Mouse (Mus musculus) MEL (cell line): ENCODE data around the gene Gm49711. TPM values are rescaled to one million over a fixed set of nuclear protein-coding genes. Genes with fewer than 3 reads are reported as not detected.

Source experiments
- DNase-seq: peaks from one replicate; pipeline ENCODE4 v3.0.0; 2011; ENCODE audit warnings: low read depth, low spot score
- H3K27ac ChIP-seq: 2 replicates; pipeline ENCODE4 v1.5.1; 2012; ENCODE audit warnings: low read depth, mild to moderate bottlenecking, control low read depth, low read length, moderate library complexity; ENCODE audit not compliant: control insufficient read depth
- H3K27me3 ChIP-seq, 2 experiments: fragments of 150-350 bp in 1 of 2; sonication (generic) in 1 of 2; 2 replicates each; pipeline ENCODE4 v1.6.1; 2012; ENCODE audit warnings: low read length in 2 of 2, mild to moderate bottlenecking in 2 of 2, improper control_type of control experiment in 1 of 2, moderate library complexity in 1 of 2; ENCODE audit not compliant: insufficient read depth in 2 of 2, control insufficient read depth in 1 of 2
- H3K36me3 ChIP-seq, 2 experiments: 2 replicates each; pipeline ENCODE4 v1.6.1; 2012 to 2014; ENCODE audit warnings: low read length in 2 of 2, improper control_type of control experiment in 1 of 2, inconsistent platforms in 1 of 2, mild to moderate bottlenecking in 1 of 2; ENCODE audit not compliant: insufficient read depth in 2 of 2, control insufficient read depth in 1 of 2
- H3K4me1 ChIP-seq, 2 experiments: fragments of 150-350 bp in 1 of 2; sonication (generic) in 1 of 2; 2 replicates each; pipeline ENCODE4 v1.6.1; 2012; ENCODE audit warnings: low read length in 2 of 2, improper control_type of control experiment in 1 of 2, mild to moderate bottlenecking in 1 of 2; ENCODE audit not compliant: insufficient read depth in 2 of 2, control insufficient read depth in 1 of 2
- H3K4me3 ChIP-seq, 2 experiments: fragments of 150-350 bp in 1 of 2; sonication (generic) in 1 of 2; 2 replicates each; pipeline ENCODE4 v1.5.1; 2012; ENCODE audit warnings: low read depth in 2 of 2, low read length in 2 of 2, mild to moderate bottlenecking in 2 of 2, moderate library complexity in 2 of 2, control low read depth in 1 of 2, improper control_type of control experiment in 1 of 2; ENCODE audit not compliant: control insufficient read depth in 1 of 2, insufficient read depth in 1 of 2
- H3K79me2 ChIP-seq: 2 replicates; pipeline ENCODE4 v1.6.1; 2012; ENCODE audit warnings: mild to moderate bottlenecking, low read length, moderate library complexity; ENCODE audit not compliant: control insufficient read depth, poor library complexity, insufficient read depth
- H3K9ac ChIP-seq: 2 replicates; pipeline ENCODE4 v1.6.1; 2012; ENCODE audit warnings: low read depth, mild to moderate bottlenecking, control low read depth, low read length, moderate library complexity; ENCODE audit not compliant: control insufficient read depth, poor library complexity, severe bottlenecking
- H3K9me3 ChIP-seq: fragments of 150-350 bp; sonication (generic); replicated peaks from 2 replicates; pipeline ENCODE4 v1.6.1; 2012; ENCODE audit warnings: mild to moderate bottlenecking, low read length, improper control_type of control experiment, moderate library complexity; ENCODE audit not compliant: insufficient read depth
- CHD1 ChIP-seq: IDR thresholded peaks from 2 replicates; pipeline ENCODE4 v1.6.1; 2012; ENCODE audit warnings: low read depth, mild to moderate bottlenecking, inconsistent platforms, low read length, improper control_type of control experiment
- E2F4 ChIP-seq: IDR thresholded peaks from 2 replicates; pipeline ENCODE4 v1.6.1; 2011; ENCODE audit warnings: low read depth, low read length, improper control_type of control experiment, borderline replicate concordance
- GABPA ChIP-seq: IDR thresholded peaks from 2 replicates; pipeline ENCODE4 v1.6.1; 2012; ENCODE audit warnings: low read depth, mild to moderate bottlenecking, inconsistent platforms, low read length, improper control_type of control experiment, moderate library complexity
- MAZ ChIP-seq: IDR thresholded peaks from 2 replicates; pipeline ENCODE4 v1.6.1; 2012; ENCODE audit warnings: low read depth, mild to moderate bottlenecking, inconsistent platforms, low read length, improper control_type of control experiment
- MEF2A ChIP-seq: IDR thresholded peaks from 2 replicates; pipeline ENCODE4 v1.6.1; 2014; ENCODE audit warnings: low read depth, mild to moderate bottlenecking, inconsistent platforms, low read length, improper control_type of control experiment; ENCODE audit not compliant: poor library complexity, insufficient replicate concordance, severe bottlenecking; ENCODE audit errors: extremely low read depth
- MXI1 ChIP-seq: IDR thresholded peaks from 2 replicates; pipeline ENCODE4 v1.6.1; 2011; ENCODE audit warnings: mild to moderate bottlenecking, low read depth, low read length, improper control_type of control experiment
- MYC ChIP-seq: IDR thresholded peaks from 2 replicates; pipeline ENCODE4 v1.6.1; 2011; ENCODE audit warnings: low read depth, mild to moderate bottlenecking, low read length, improper control_type of control experiment, moderate library complexity
- NRF1 ChIP-seq: IDR thresholded peaks from 2 replicates; pipeline ENCODE4 v1.6.1; 2014; ENCODE audit warnings: low read depth, mild to moderate bottlenecking, inconsistent platforms, low read length, improper control_type of control experiment, moderate library complexity; ENCODE audit not compliant: poor library complexity, insufficient read depth, severe bottlenecking
- POLR2A ChIP-seq, 2 experiments: IDR thresholded peaks; 2 replicates each; pipeline ENCODE4 v1.6.1; 2011 to 2012; ENCODE audit warnings: low read length in 2 of 2, mild to moderate bottlenecking in 2 of 2, control low read depth in 1 of 2, improper control_type of control experiment in 1 of 2, low read depth in 1 of 2, moderate library complexity in 1 of 2; ENCODE audit not compliant: control insufficient read depth in 1 of 2, insufficient read depth in 1 of 2, poor library complexity in 1 of 2
- RCOR1 ChIP-seq: IDR thresholded peaks from 2 replicates; pipeline ENCODE4 v1.6.1; 2012; ENCODE audit warnings: low read depth, mild to moderate bottlenecking, inconsistent platforms, low read length, improper control_type of control experiment
- TBP ChIP-seq: IDR thresholded peaks from 2 replicates; pipeline ENCODE4 v1.8.0; 2011; ENCODE audit warnings: low read depth, low read length, improper control_type of control experiment
- TCF12 ChIP-seq: IDR thresholded peaks from 2 replicates; pipeline ENCODE4 v1.6.1; 2014; ENCODE audit warnings: low read depth, mild to moderate bottlenecking, inconsistent platforms, low read length, improper control_type of control experiment, moderate library complexity
- USF2 ChIP-seq, 2 experiments: IDR thresholded peaks; 2 replicates each; pipeline ENCODE4 v1.6.1; 2011 to 2012; ENCODE audit warnings: improper control_type of control experiment in 2 of 2, low read length in 2 of 2, borderline replicate concordance in 1 of 2, inconsistent platforms in 1 of 2, low read depth in 1 of 2, mild to moderate bottlenecking in 1 of 2; ENCODE audit not compliant: insufficient read depth in 1 of 2
- polyA plus RNA-seq, 2 experiments: library from polyadenylated mRNA; stranded (reverse) in 1 of 2; unstranded in 1 of 2; fragments of >175 nt in 1 of 2; fragments of >200 nt in 1 of 2; gene quantifications; 2 replicates each; pipeline versions ENCODE4 v1.2.1 to v1.2.4; 2012; ENCODE audit warnings: low replicate concordance in 2 of 2, low read depth in 1 of 2; ENCODE audit not compliant: insufficient read length in 2 of 2, insufficient read depth in 1 of 2, missing spikeins in 1 of 2
- total RNA-seq: library from RNA; depleted of rRNA; stranded (reverse); fragments of 300-350 nt; gene quantifications from 2 replicates; pipeline ENCODE4 v1.2.3, GENCODE M21; 2012

Gm49711 gene
- total and polyA plus RNA-seq, 3 experiments = not detected

GRCm38 (mm10) chr16:92140328-92140727 lies 82.2 kb downstream of the Gm49711 start:
- Histone ChIP-seq H3K4me3 (no peak overlapping the region), H3K4me1 (no peaks in the 10 kb centered on the region), H3K36me3 (no peaks in the 10 kb centered on the region), H3K27me3 (peaks cover 0 to 4% of the 10 kb centered on the region in 2 experiments; a peak in 2 of 4 replicates), H3K9me3 (no peaks in the 10 kb centered on the region), H3K27ac (no peak overlapping the region), H3K9ac (no peak overlapping the region), H3K79me2 (no peaks in the 10 kb centered on the region)
- DNase-seq = no peak
- TF ChIP-seq MXI1 (no peak), MEF2A (no peak), USF2 (IDR thresholded peaks at IDR 0.05; ENCODE audit: borderline replicate concordance in 1 of 2, insufficient read depth in 1 of 2, low read depth in 1 of 2, low read length in 2 of 2) (no peak), POLR2A (IDR thresholded peaks at IDR 0.05; ENCODE audit: control insufficient read depth in 1 of 2, insufficient read depth in 1 of 2, low read depth in 1 of 2, low read length in 2 of 2, poor library complexity in 1 of 2) (no peak), CHD1 (no peak), MYC (no peak), E2F4 (no peak), TCF12 (no peak), NRF1 (no peak), TBP (no peak), RCOR1 (no peak)

GRCm38 (mm10) chr16:92141021-92141420 lies 82.9 kb downstream of the Gm49711 start:
- Histone ChIP-seq H3K9ac (no peak overlapping the region), H3K27ac (no peak overlapping the region), H3K4me1 (no peaks in the 10 kb centered on the region), H3K27me3 (peaks cover 0 to 4% of the 10 kb centered on the region in 2 experiments; a peak in 2 of 4 replicates), H3K9me3 (no peaks in the 10 kb centered on the region), H3K36me3 (no peaks in the 10 kb centered on the region), H3K79me2 (no peaks in the 10 kb centered on the region), H3K4me3 (no peak overlapping the region)
- DNase-seq = no peak
- TF ChIP-seq GABPA = no peak
- TF ChIP-seq RCOR1 = no peak
- TF ChIP-seq MYC = no peak

- DNase-seq = no peak
- H3K79me2 ChIP-seq = no peaks in the 10 kb centered on the region
- no peaks in the 10 kb centered on the region for H3K4me1 ChIP-seq
- peaks cover 0 to 4% of the 10 kb centered on the region in 2 experiments; a peak in 3 of 4 replicates for H3K27me3 ChIP-seq
- no peak overlapping the region for H3K9ac ChIP-seq
- TF ChIP-seq MAZ = no peak
- H3K36me3 ChIP-seq = no peaks in the 10 kb centered on the region
- H3K4me3 ChIP-seq = no peak overlapping the region
- H3K27ac ChIP-seq = no peak overlapping the region
- no peaks in the 10 kb centered on the region for H3K9me3 ChIP-seq
Measured at GRCm38 (mm10) chr16:92142426-92143012, 84.4 kb downstream of the Gm49711 start.
